Mouse (Mus musculus) midbrain, embryonic 12.5 days (tissue): ENCODE results near the gene Mrps7. TPM values are rescaled to one million over a fixed set of nuclear protein-coding genes. Genes with fewer than 3 reads are reported as not detected.

Experiments used
- ATAC-seq: fragments of 200-750 bp; cut with Nextera tagmentation; 2 replicates; pipeline ENCODE4 v1.8.0; 2017; ENCODE audit warnings: low read depth, moderate TSS enrichment, moderate library complexity; ENCODE audit not compliant: low FRiP score
- H3K27ac ChIP-seq: fragments of 300-500 bp; sonication (generic); replicated peaks from 2 replicates; pipeline ENCODE4 v1.5.1; 2016; ENCODE audit warnings: mild to moderate bottlenecking
- H3K27me3 ChIP-seq: fragments of 300-500 bp; sonication (generic); 2 replicates; pipeline ENCODE4 v1.6.1; 2016; ENCODE audit warnings: mild to moderate bottlenecking
- H3K36me3 ChIP-seq: fragments of 300-500 bp; sonication (generic); 2 replicates; pipeline ENCODE4 v1.6.1; 2016
- H3K4me1 ChIP-seq: fragments of 300-500 bp; sonication (generic); 2 replicates; pipeline ENCODE4 v1.6.1; 2016
- H3K4me2 ChIP-seq: fragments of 300-500 bp; sonication (generic); replicated peaks from 2 replicates; pipeline ENCODE4 v1.6.1; 2016; ENCODE audit warnings: mild to moderate bottlenecking, moderate library complexity
- H3K4me3 ChIP-seq: fragments of 300-500 bp; sonication (generic); 2 replicates; pipeline ENCODE4 v1.5.1; 2016; ENCODE audit warnings: mild to moderate bottlenecking
- H3K9ac ChIP-seq: fragments of 300-500 bp; sonication (generic); replicated peaks from 2 replicates; pipeline ENCODE4 v1.6.1; 2016; ENCODE audit warnings: mild to moderate bottlenecking, moderate library complexity
- H3K9me3 ChIP-seq: fragments of 300-500 bp; sonication (generic); 2 replicates; pipeline ENCODE4 v1.6.1; 2016; ENCODE audit warnings: mild to moderate bottlenecking
- WGBS: fragments of 180-500 bp; shearing (Covaris S2); methylation state at CpG from one replicate; pipeline ENCODE4 v1.1.7; 2016; 5-methylcytosine and 5-hydroxymethylcytosine counted together
- polyA plus RNA-seq: library from polyadenylated mRNA; unstranded; fragments of >200 nt; fragmentation: Nextera tagmentation; extraction: Ambion mirVana; gene quantifications from 2 replicates; pipeline ENCODE4 v1.2.1, GENCODE M21; 2016

Gene Mrps7
- polyA plus RNA-seq, 1 experiment from 2014 or later: 85.7 TPM

- ATAC-seq: no peak
- H3K9me3 ChIP-seq: no peaks in the 10 kb centered on the region
- H3K9ac ChIP-seq: no peak overlapping the region
- 91% methylated on average over 10 of the region's 10 CpGs for WGBS
- H3K27ac ChIP-seq: no peak overlapping the region
- H3K27me3 ChIP-seq: no peaks in the 10 kb centered on the region
- H3K36me3 ChIP-seq: no peaks in the 10 kb centered on the region
- no peak overlapping the region for H3K4me2 ChIP-seq
- no peak overlapping the region for H3K4me3 ChIP-seq
- peaks cover 2% of the 10 kb centered on the region; the same call in 1 of the 2 replicates for H3K4me1 ChIP-seq
These were observed 29.1 kb downstream of the Mrps7 start for GRCm38 (mm10) chr11:115632862-115633261.

- H3K4me3 ChIP-seq: no peak overlapping the region
- H3K27me3 ChIP-seq: no peaks in the 10 kb centered on the region
- 77% methylated on average over 4 of the region's 4 CpGs for WGBS
- H3K36me3 ChIP-seq: no peaks in the 10 kb centered on the region
- H3K9ac ChIP-seq: no peak overlapping the region
- no peaks in the 10 kb centered on the region for H3K9me3 ChIP-seq
- no peak overlapping the region for H3K27ac ChIP-seq
- H3K4me2 ChIP-seq: no peak overlapping the region
- ATAC-seq: no peak
- no peaks in the 10 kb centered on the region for H3K4me1 ChIP-seq
These were observed 30.4 kb downstream of the Mrps7 start for GRCm38 (mm10) chr11:115634109-115634508.

DNA sequence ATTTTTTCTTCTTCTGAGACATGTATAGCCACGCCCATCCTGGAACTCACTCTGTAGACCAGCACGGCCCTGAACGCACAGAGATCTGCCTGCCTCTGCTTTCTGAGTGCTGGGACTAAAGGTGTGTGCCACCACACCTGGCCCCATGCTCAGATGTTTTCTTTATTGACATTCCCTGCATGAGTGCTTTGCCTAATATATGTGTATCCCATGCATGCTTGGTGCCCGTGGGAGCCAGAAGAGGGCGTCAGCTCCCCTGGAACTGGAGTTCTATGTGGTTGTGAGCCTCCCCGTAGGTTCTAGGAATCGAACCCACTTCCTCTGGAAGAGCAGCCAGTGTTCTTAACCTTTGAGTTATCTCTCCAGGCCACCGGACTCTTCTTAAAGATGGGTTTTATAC, 31.3 kb downstream of the Mrps7 start:
- no peak overlapping the region for H3K27ac ChIP-seq
- no peaks in the 10 kb centered on the region for H3K36me3 ChIP-seq
- WGBS: 91% methylated on average over 8 of the region's 8 CpGs
- no peak overlapping the region for H3K9ac ChIP-seq
- H3K4me3 ChIP-seq: no peak overlapping the region
- H3K4me2 ChIP-seq: no peak overlapping the region
- H3K4me1 ChIP-seq: no peaks in the 10 kb centered on the region
- no peak for ATAC-seq
- no peaks in the 10 kb centered on the region for H3K27me3 ChIP-seq
- no peaks in the 10 kb centered on the region for H3K9me3 ChIP-seq

DNA sequence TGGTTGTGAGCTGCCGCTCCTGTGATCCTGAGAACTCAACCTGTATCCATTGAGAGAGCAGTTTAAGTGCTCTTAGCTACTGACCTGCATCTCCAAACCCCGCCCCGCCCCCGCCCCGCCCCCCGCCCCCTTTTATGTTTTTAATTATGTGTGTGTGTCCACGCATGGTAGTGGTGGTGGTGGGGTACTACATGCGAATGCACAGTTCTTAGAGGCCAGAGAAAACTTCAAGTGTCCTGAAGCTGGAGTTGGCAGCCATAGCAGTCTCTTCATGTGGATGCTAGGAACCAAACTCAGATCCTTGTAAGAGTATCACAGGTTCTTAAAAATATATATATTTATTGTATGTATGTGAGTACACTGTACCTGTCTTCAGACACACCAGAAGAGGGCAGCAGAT, 31.8 kb downstream of the Mrps7 start:
- Histone ChIP-seq H3K4me2 (no peak overlapping the region), H3K4me1 (no peaks in the 10 kb centered on the region), H3K9ac (no peak overlapping the region), H3K27me3 (no peaks in the 10 kb centered on the region), H3K36me3 (no peaks in the 10 kb centered on the region), H3K27ac (no peak overlapping the region), H3K4me3 (no peak overlapping the region), H3K9me3 (no peaks in the 10 kb centered on the region)
- no peak for ATAC-seq
- 80% methylated on average over 8 of the region's 8 CpGs for WGBS

DNA sequence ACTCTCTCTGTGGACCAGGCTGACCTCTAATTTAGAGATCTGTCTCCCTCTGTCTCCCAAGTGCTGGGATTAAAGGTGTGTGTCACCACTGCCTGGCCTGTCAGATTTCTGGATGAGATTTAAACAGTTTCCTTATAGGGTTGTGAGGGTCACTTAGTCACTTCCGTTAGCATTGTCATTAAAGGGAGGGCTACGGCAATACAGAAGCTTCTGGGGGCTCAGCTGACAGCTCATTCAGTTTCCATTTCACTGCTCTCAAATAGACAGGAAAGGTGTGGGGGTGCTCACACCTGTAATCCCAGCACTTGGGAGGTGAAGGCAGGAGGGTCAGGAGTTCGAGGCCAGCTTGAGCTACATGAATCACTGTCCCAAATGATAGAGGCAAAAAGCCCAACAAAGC, 33.2 kb downstream of the Mrps7 start:
- no peaks in the 10 kb centered on the region for H3K4me1 ChIP-seq
- no peak overlapping the region for H3K4me2 ChIP-seq
- H3K36me3 ChIP-seq: no peaks in the 10 kb centered on the region
- no peaks in the 10 kb centered on the region for H3K9me3 ChIP-seq
- H3K4me3 ChIP-seq: no peak overlapping the region
- WGBS: 84% methylated on average over 3 of the region's 3 CpGs
- no peak overlapping the region for H3K27ac ChIP-seq
- no peak overlapping the region for H3K9ac ChIP-seq
- H3K27me3 ChIP-seq: no peaks in the 10 kb centered on the region
- no peak for ATAC-seq

- H3K27me3 ChIP-seq: no peaks in the 10 kb centered on the region
- no peak overlapping the region for H3K9ac ChIP-seq
- H3K4me2 ChIP-seq: no peak overlapping the region
- H3K27ac ChIP-seq: no peak overlapping the region
- WGBS: 82% methylated on average over 5 of the region's 5 CpGs
- no peaks in the 10 kb centered on the region for H3K4me1 ChIP-seq
- H3K36me3 ChIP-seq: peaks cover 9% of the 10 kb centered on the region; the same call in 1 of the 2 replicates
- no peak for ATAC-seq
- no peaks in the 10 kb centered on the region for H3K9me3 ChIP-seq
- H3K4me3 ChIP-seq: no peak overlapping the region
These were observed 35.0 kb downstream of the Mrps7 start for GRCm38 (mm10) chr11:115638498-115639409.

- H3K27me3 ChIP-seq: no peaks in the 10 kb centered on the region
- no peak overlapping the region for H3K9ac ChIP-seq
- H3K27ac ChIP-seq: no peak overlapping the region
- ATAC-seq: no peak
- WGBS: 92% methylated on average over 4 of the region's 4 CpGs
- no peak overlapping the region for H3K4me2 ChIP-seq
- no peak overlapping the region for H3K4me3 ChIP-seq
- H3K36me3 ChIP-seq: peaks cover 14% of the 10 kb centered on the region
- H3K4me1 ChIP-seq: no peaks in the 10 kb centered on the region
- H3K9me3 ChIP-seq: no peaks in the 10 kb centered on the region
These were observed 35.8 kb downstream of the Mrps7 start for GRCm38 (mm10) chr11:115639540-115639939.

DNA sequence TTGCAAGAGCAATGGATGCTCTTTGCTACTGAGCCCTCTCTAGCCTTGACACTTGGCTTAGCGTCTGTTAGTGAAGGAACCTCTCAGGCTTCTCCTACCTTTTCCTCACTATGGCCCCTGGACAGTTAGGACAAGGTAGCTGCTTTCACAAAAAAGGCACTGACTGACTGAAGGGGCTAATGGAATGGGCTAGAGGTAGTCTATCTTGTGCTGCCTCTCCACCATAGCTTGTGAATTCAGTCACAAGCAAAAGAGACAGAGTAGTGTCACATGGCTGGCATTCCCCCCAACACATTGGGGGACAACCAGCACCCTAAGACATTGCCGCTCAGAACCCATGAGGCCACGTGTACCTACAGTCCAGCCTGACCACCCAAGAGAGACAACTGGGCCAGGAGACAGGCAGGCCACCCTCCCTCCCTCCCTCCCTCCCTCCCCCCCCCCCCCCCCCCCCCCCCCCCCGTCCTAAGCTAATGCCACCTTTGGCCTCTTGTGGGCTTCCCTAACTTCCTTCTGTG, 36.6 kb downstream of the Mrps7 start:
- no peak overlapping the region for H3K4me3 ChIP-seq
- no peaks in the 10 kb centered on the region for H3K9me3 ChIP-seq
- H3K27me3 ChIP-seq: no peaks in the 10 kb centered on the region
- 86% methylated on average over 3 of the region's 4 CpGs for WGBS
- H3K36me3 ChIP-seq: peaks cover 20% of the 10 kb centered on the region
- H3K4me1 ChIP-seq: no peaks in the 10 kb centered on the region
- no peak for ATAC-seq
- no peak overlapping the region for H3K9ac ChIP-seq
- H3K27ac ChIP-seq: no peak overlapping the region
- H3K4me2 ChIP-seq: no peak overlapping the region

DNA sequence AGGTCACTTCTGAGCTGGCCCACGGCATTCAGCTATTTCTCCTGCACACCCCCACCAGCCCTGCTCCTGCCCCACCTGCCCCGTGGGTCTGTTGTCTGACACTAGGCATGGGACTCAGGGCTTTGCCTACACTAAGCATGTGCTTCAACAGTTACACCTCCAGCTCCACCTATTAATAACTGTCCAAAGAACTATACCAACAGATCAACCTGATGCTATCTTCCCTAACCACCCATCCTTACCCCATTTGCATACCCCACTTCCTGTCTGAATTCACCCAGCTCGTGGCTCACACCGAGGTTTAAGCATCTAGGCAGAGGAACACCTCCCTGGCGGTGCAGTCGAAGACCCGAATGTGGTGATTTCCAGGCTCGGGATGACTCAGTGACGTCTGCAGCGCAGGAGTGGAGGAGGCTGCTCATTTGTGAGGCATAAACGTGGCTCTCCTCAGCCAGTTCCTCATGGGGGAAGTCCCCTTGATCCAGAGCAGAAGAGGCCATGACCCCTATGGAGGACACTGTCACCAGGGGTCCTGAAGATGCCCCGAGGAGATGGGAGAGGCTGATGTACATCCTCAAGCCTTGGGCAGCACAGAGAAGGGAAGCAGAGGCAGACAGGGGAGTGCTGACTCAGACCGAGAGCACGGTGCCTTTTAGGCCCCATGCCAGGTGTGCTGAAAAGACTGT, 37.4 kb downstream of the Mrps7 start:
- no peaks in the 10 kb centered on the region for H3K9me3 ChIP-seq
- 66% methylated on average over 14 of the region's 14 CpGs for WGBS
- H3K4me2 ChIP-seq: no peak overlapping the region
- no peak overlapping the region for H3K4me3 ChIP-seq
- H3K9ac ChIP-seq: no peak overlapping the region
- peaks cover 26% of the 10 kb centered on the region for H3K36me3 ChIP-seq
- no peak overlapping the region for H3K27ac ChIP-seq
- ATAC-seq: no peak
- no peaks in the 10 kb centered on the region for H3K4me1 ChIP-seq
- H3K27me3 ChIP-seq: no peaks in the 10 kb centered on the region

DNA sequence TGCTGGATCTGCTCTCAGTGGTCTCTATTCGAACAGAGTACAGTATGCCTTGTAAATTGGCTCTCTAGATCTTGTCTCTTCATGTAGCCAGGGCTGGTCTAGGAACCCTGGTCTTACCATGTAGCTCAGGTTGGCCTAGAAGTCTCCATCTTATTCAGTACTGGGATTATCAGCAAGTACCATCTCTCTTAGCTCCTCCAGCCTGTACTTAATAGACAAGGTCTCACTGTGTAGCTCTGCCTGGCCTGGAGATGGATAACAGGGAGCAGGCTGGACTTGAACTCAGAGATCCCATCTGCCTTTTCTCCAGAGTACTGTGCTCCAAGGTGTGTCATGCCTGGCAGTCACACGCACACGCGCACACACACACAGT, 37.9 kb downstream of the Mrps7 start:
- Histone ChIP-seq H3K4me2 (no peak overlapping the region), H3K27ac (no peak overlapping the region), H3K9me3 (no peaks in the 10 kb centered on the region), H3K27me3 (no peaks in the 10 kb centered on the region), H3K4me3 (no peak overlapping the region), H3K36me3 (peaks cover 31% of the 10 kb centered on the region), H3K4me1 (no peaks in the 10 kb centered on the region), H3K9ac (no peak overlapping the region)
- 86% methylated on average over 4 of the region's 4 CpGs for WGBS
- no peak for ATAC-seq

- WGBS: 96% methylated on average over 2 of the region's 2 CpGs
- Histone ChIP-seq H3K27ac (no peak overlapping the region), H3K4me3 (no peak overlapping the region), H3K36me3 (peaks cover 34% of the 10 kb centered on the region), H3K27me3 (no peaks in the 10 kb centered on the region), H3K9ac (no peak overlapping the region), H3K4me2 (no peak overlapping the region), H3K9me3 (no peaks in the 10 kb centered on the region), H3K4me1 (no peaks in the 10 kb centered on the region)
- ATAC-seq: no peak
These were observed 39.0 kb downstream of the Mrps7 start for GRCm38 (mm10) chr11:115642705-115643104.

- H3K4me1 ChIP-seq: no peaks in the 10 kb centered on the region
- H3K9me3 ChIP-seq: no peaks in the 10 kb centered on the region
- H3K4me2 ChIP-seq: no peak overlapping the region
- 78% methylated on average over 10 of the region's 10 CpGs for WGBS
- no peak overlapping the region for H3K4me3 ChIP-seq
- no peak overlapping the region for H3K27ac ChIP-seq
- ATAC-seq: no peak
- H3K27me3 ChIP-seq: no peaks in the 10 kb centered on the region
- peaks cover 39% of the 10 kb centered on the region for H3K36me3 ChIP-seq
- H3K9ac ChIP-seq: no peak overlapping the region
These were observed 39.5 kb downstream of the Mrps7 start for GRCm38 (mm10) chr11:115643265-115643664.
